Mouse (Mus musculus): ENCODE measurements at regions not wholly inside any gene's neighbourhood (a gene's known extent, or its start where the extent isn't known, plus 50 kb on each side); places are given as distances from the start of the nearest gene placed in this dataset.

GRCm38 (mm10) chr16:21331229-21331628 lies 91.7 kb upstream of the Vps8 start:
- H3K27ac ChIP-seq, result no peak overlapping the region
- 87% methylated on average over 5 of the region's 5 CpGs for WGBS
- H3K9ac ChIP-seq, result no peak overlapping the region
- H3K4me3 ChIP-seq (replicated peaks; ENCODE audit: low read length), result no peak overlapping the region
- ATAC-seq (ENCODE audit: low FRiP score) (no peak), DNase-seq (ENCODE audit: low spot score) (no peak)
- no peaks in the 10 kb centered on the region for H3K27me3 ChIP-seq (ENCODE audit: control insufficient read depth, insufficient read depth, low read length)
- H3K9me3 ChIP-seq (ENCODE audit: control insufficient read depth, low read length), result no peaks in the 10 kb centered on the region
- H3K4me1 ChIP-seq (replicated peaks; ENCODE audit: control insufficient read depth, insufficient read depth, low read length), result peaks cover 22% of the 10 kb centered on the region
- H3K4me2 ChIP-seq (replicated peaks), result peak overlapping the region; percentile 85
- H3K36me3 ChIP-seq (replicated peaks; ENCODE audit: control insufficient read depth, insufficient read depth), result no peaks in the 10 kb centered on the region

DNA sequence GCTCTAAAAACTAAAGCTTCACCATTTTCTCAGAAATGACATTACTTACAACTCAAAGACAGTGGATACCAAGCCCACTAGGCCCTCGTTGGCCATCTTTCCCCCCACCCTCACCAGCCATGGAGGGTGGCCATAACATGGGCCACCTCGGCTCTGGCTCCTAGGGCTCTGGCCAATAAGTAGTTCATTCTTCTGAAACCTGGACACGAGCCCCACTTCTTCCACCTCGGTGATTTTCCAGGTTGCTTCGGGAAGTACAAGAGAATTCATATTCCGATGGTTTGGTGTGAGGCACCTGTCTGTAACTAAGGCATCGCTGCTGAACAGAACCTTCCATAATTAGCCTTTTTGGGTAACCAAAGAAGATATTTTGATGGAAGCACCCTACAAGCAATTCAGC lies 90.5 kb upstream of the Vps8 start:
- H3K9ac ChIP-seq, result peak overlapping the region; percentile 67
- no peaks in the 10 kb centered on the region for H3K27me3 ChIP-seq (ENCODE audit: control insufficient read depth, insufficient read depth, low read length)
- H3K4me3 ChIP-seq (replicated peaks; ENCODE audit: low read length), result peak overlapping the region; percentile 48
- 59% methylated on average over 7 of the region's 7 CpGs for WGBS
- H3K4me1 ChIP-seq (replicated peaks; ENCODE audit: control insufficient read depth, insufficient read depth, low read length), result peaks cover 22% of the 10 kb centered on the region
- H3K4me2 ChIP-seq (replicated peaks), result peak overlapping the region; percentile 85
- H3K9me3 ChIP-seq (ENCODE audit: control insufficient read depth, low read length), result no peaks in the 10 kb centered on the region
- H3K36me3 ChIP-seq (replicated peaks; ENCODE audit: control insufficient read depth, insufficient read depth), result no peaks in the 10 kb centered on the region
- H3K27ac ChIP-seq, result peak overlapping the region; percentile 98
- DNase-seq (ENCODE audit: low spot score), result no peak
- ATAC-seq (ENCODE audit: low FRiP score), result no peak

DNA sequence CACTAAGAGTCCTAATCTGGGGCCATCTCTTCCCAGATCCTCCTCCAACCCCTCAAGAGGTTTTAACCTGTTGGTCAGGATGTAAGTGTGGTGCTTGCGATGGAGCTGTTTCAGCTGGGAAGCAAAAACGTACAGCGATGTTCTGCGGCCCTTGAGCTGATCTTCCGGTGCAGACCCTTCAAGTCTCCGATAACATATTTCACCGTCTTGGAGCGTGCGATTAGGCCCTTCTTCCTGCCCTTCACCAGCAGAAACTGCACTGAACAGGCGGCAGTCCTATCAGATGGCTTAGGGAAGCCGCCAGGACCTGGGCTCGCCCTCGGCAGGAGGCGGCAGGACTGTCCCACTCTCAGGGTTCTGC lies 90.1 kb upstream of the Vps8 start:
- WGBS, result 1% methylated on average over 14 of the region's 14 CpGs
- ATAC-seq (ENCODE audit: low FRiP score) (no peak), DNase-seq (ENCODE audit: low spot score) (peak; percentile 36)

DNA sequence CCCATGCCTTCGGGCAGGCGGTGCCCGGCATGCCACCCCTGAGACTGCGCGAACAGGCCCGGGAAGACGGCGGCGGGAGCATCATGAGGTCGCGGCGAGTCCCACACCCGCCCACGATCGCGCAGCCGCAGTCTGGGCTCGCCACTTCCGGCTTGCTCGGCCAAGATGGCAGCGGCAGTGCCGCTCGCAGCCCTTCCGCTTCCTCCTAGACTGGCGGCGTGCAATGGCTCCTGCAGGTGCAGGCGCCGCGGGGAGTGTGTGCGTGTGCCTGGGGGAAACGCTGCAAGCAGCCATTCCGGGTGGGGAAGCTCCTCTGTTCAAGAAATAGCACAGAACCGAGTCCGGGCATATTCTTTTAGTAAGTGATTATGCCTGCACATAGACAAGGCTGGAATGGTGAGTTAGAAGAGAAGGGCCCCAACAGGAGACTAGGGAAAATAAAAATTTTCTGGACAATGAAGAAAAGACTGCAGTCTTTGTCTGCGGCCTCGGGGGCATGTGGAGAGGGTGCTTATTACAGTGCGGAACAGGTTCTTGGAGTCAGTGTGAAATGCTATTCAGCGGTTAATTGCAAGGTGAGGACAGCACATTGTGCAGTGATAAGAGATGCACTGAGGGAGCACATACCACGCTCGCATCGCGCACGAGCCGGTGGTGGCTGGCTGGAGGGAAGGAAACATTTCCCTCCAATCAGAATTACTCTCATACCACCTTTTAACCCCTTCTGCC lies 89.5 kb upstream of the Vps8 start:
- Histone ChIP-seq H3K4me3 (replicated peaks; ENCODE audit: low read length) (peak overlapping the region; percentile 48), H3K4me1 (replicated peaks; ENCODE audit: control insufficient read depth, insufficient read depth, low read length) (peaks cover 22% of the 10 kb centered on the region), H3K9ac (peak overlapping the region; percentile 67), H3K9me3 (ENCODE audit: control insufficient read depth, low read length) (no peaks in the 10 kb centered on the region), H3K4me2 (replicated peaks) (peak overlapping the region; percentile 85), H3K27me3 (ENCODE audit: control insufficient read depth, insufficient read depth, low read length) (no peaks in the 10 kb centered on the region), H3K27ac (peak overlapping the region; percentile 98), H3K36me3 (replicated peaks; ENCODE audit: control insufficient read depth, insufficient read depth) (no peaks in the 10 kb centered on the region)
- WGBS, result 1% methylated on average over 44 of the region's 44 CpGs
- DNase-seq (ENCODE audit: low spot score), result peak; percentile 89
- ATAC-seq (ENCODE audit: low FRiP score), result peak; percentile 93

More for the DNA sequence above, 90.1 kb upstream of the Vps8 start:
- H3K4me1 ChIP-seq (replicated peaks; ENCODE audit: control insufficient read depth, insufficient read depth, low read length), result peaks cover 22% of the 10 kb centered on the region
- peak overlapping the region; percentile 48 for H3K4me3 ChIP-seq (replicated peaks; ENCODE audit: low read length)
- H3K9me3 ChIP-seq (ENCODE audit: control insufficient read depth, low read length), result no peaks in the 10 kb centered on the region
- no peaks in the 10 kb centered on the region for H3K27me3 ChIP-seq (ENCODE audit: control insufficient read depth, insufficient read depth, low read length)
- peak overlapping the region; percentile 67 for H3K9ac ChIP-seq
- peak overlapping the region; percentile 85 for H3K4me2 ChIP-seq (replicated peaks)
- peak overlapping the region; percentile 98 for H3K27ac ChIP-seq
- H3K36me3 ChIP-seq (replicated peaks; ENCODE audit: control insufficient read depth, insufficient read depth), result no peaks in the 10 kb centered on the region

DNA sequence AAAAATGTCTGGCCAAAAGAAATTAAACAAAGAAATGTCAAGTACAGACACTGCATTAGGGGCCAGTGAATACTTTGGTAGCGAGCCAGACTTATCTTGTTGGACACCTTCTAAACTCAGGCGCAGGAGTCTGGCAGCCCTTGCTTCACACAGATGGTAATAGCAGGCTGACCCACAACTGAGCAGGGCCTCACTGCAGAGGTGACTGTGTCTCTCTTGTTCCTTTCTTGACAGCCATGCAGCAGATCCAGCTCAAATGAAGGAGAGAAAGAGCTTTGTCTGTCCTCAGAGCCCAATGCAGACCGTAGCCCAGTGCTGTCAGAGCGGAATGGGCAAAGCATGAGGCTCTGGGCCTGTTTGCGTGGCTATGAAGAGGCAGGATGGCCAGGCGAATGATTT lies 83.9 kb upstream of the Vps8 start:
- Histone ChIP-seq H3K27ac (peak overlapping the region; percentile 83), H3K9ac (peak overlapping the region; percentile 21; the same call in 1 of the 2 replicates), H3K9me3 (ENCODE audit: control insufficient read depth, low read length) (no peaks in the 10 kb centered on the region), H3K27me3 (ENCODE audit: control insufficient read depth, insufficient read depth, low read length) (no peaks in the 10 kb centered on the region), H3K36me3 (replicated peaks; ENCODE audit: control insufficient read depth, insufficient read depth) (no peaks in the 10 kb centered on the region), H3K4me1 (replicated peaks; ENCODE audit: control insufficient read depth, insufficient read depth, low read length) (peaks cover 21% of the 10 kb centered on the region), H3K4me3 (replicated peaks; ENCODE audit: low read length) (no peak overlapping the region), H3K4me2 (replicated peaks) (no peak overlapping the region)
- 53% methylated on average over 6 of the region's 6 CpGs for WGBS
- DNase-seq (ENCODE audit: low spot score) (peak; percentile 45), ATAC-seq (ENCODE audit: low FRiP score) (peak; percentile 39)

GRCm38 (mm10) chr16:21339460-21340081 lies 83.3 kb upstream of the Vps8 start:
- ATAC-seq (ENCODE audit: low FRiP score), result peak; percentile 91
- Histone ChIP-seq H3K9me3 (ENCODE audit: control insufficient read depth, low read length) (no peaks in the 10 kb centered on the region), H3K27me3 (ENCODE audit: control insufficient read depth, insufficient read depth, low read length) (no peaks in the 10 kb centered on the region), H3K36me3 (replicated peaks; ENCODE audit: control insufficient read depth, insufficient read depth) (no peaks in the 10 kb centered on the region), H3K9ac (peak overlapping the region; percentile 21; the same call in 1 of the 2 replicates), H3K27ac (peak overlapping the region; percentile 83), H3K4me3 (replicated peaks; ENCODE audit: low read length) (no peak overlapping the region), H3K4me1 (replicated peaks; ENCODE audit: control insufficient read depth, insufficient read depth, low read length) (peaks cover 17% of the 10 kb centered on the region), H3K4me2 (replicated peaks) (peak overlapping the region; percentile 15; the same call in 1 of the 2 replicates)
- peak; percentile 76 for DNase-seq (ENCODE audit: low spot score)
- 11% methylated on average over 11 of the region's 11 CpGs for WGBS

DNA sequence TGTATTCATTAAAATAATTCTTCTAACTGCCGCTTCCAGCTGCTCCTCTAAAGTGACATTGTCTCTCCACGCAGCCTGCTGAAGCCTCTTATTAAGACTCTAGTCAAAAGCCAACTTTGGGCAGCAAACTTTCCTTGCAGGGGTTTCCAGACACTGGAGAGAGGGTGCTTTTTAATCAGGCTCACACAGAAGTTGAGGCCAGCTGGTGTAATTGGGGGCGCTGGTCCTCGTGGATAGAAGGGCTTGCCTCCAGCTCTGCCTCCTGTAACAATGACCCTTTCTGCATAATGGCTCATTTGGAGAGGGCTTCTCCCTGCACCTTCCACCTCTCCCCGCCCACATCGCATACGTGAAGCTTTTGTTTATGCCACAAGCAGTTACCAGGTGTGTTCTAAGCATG lies 82.8 kb upstream of the Vps8 start:
- H3K4me2 ChIP-seq (replicated peaks), result no peak overlapping the region
- peak overlapping the region; percentile 83 for H3K27ac ChIP-seq
- H3K9ac ChIP-seq, result no peak overlapping the region
- no peak for DNase-seq (ENCODE audit: low spot score)
- peak; percentile 73 for ATAC-seq (ENCODE audit: low FRiP score)
- no peaks in the 10 kb centered on the region for H3K36me3 ChIP-seq (replicated peaks; ENCODE audit: control insufficient read depth, insufficient read depth)
- no peak overlapping the region for H3K4me3 ChIP-seq (replicated peaks; ENCODE audit: low read length)
- no peaks in the 10 kb centered on the region for H3K9me3 ChIP-seq (ENCODE audit: control insufficient read depth, low read length)
- H3K27me3 ChIP-seq (ENCODE audit: control insufficient read depth, insufficient read depth, low read length), result no peaks in the 10 kb centered on the region
- H3K4me1 ChIP-seq (replicated peaks; ENCODE audit: control insufficient read depth, insufficient read depth, low read length), result peaks cover 17% of the 10 kb centered on the region
- WGBS, result 26% methylated on average over 7 of the region's 7 CpGs

DNA sequence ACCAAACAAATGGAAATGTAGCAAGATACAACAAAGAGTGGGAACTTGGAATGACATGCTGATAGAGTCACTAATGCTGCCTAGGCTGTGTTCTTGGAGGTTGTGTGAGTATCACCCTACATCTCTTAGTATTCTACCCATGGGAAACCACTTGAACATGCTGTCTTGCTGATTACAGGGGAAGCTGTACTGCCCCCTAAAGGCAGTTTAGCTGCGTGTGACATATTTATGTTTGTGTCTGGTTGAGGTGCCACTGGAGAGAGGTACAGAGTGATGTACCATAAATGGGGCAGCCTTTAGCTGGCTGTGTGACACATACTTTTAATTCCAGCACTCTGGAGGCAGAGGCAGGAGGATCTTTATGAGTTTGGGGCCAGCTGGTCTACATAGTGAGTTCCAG lies 73.0 kb upstream of the Vps8 start:
- H3K4me1 ChIP-seq (replicated peaks; ENCODE audit: control insufficient read depth, insufficient read depth, low read length), result no peaks in the 10 kb centered on the region
- H3K27me3 ChIP-seq (ENCODE audit: control insufficient read depth, insufficient read depth, low read length), result no peaks in the 10 kb centered on the region
- H3K27ac ChIP-seq, result no peak overlapping the region
- no peak overlapping the region for H3K4me2 ChIP-seq (replicated peaks)
- H3K36me3 ChIP-seq (replicated peaks; ENCODE audit: control insufficient read depth, insufficient read depth), result no peaks in the 10 kb centered on the region
- DNase-seq (ENCODE audit: low spot score) (no peak), ATAC-seq (ENCODE audit: low FRiP score) (no peak)
- WGBS, result 70% methylated on average over 1 of the region's 1 CpGs
- no peak overlapping the region for H3K9ac ChIP-seq
- H3K9me3 ChIP-seq (ENCODE audit: control insufficient read depth, low read length), result no peaks in the 10 kb centered on the region
- no peak overlapping the region for H3K4me3 ChIP-seq (replicated peaks; ENCODE audit: low read length)

GRCm38 (mm10) chr16:21351289-21351688 lies 71.6 kb upstream of the Vps8 start:
- no peak for DNase-seq (ENCODE audit: low spot score)
- H3K9me3 ChIP-seq (ENCODE audit: control insufficient read depth, low read length), result no peaks in the 10 kb centered on the region
- WGBS, result 91% methylated on average over 3 of the region's 3 CpGs
- no peaks in the 10 kb centered on the region for H3K36me3 ChIP-seq (replicated peaks; ENCODE audit: control insufficient read depth, insufficient read depth)
- no peak overlapping the region for H3K27ac ChIP-seq
- no peaks in the 10 kb centered on the region for H3K27me3 ChIP-seq (ENCODE audit: control insufficient read depth, insufficient read depth, low read length)
- H3K9ac ChIP-seq, result no peak overlapping the region
- H3K4me1 ChIP-seq (replicated peaks; ENCODE audit: control insufficient read depth, insufficient read depth, low read length), result no peaks in the 10 kb centered on the region
- ATAC-seq (ENCODE audit: low FRiP score), result no peak
- no peak overlapping the region for H3K4me2 ChIP-seq (replicated peaks)
- H3K4me3 ChIP-seq (replicated peaks; ENCODE audit: low read length), result no peak overlapping the region

All from hindbrain, embryonic 14.5 days (tissue).